Mouse (Mus musculus) layer of hippocampus, adult 2 months (tissue): ENCODE measurements at regions not wholly inside any gene's neighbourhood (a gene's known extent, or its start where the extent isn't known, plus 50 kb on each side); places are given as distances from the start of the nearest gene placed in this dataset.

Experiments
- DNase-seq, 2 experiments: peaks; one replicate each; pipeline ENCODE4 v3.0.0; 2022; ENCODE audit warnings: low spot score in 2 of 2
- H3K27ac ChIP-seq: fragments of 200-600 bp; 2 replicates; pipeline ENCODE4 v1.8.1; 2022
- H3K4me3 ChIP-seq: fragments of 200-600 bp; 2 replicates; pipeline ENCODE4 v1.8.1; 2022; ENCODE audit warnings: mild to moderate bottlenecking
- CTCF ChIP-seq: fragments of 200-600 bp; conservative IDR thresholded peaks from 2 replicates; pipeline ENCODE4 v1.8.1; 2022; ENCODE audit warnings: antibody characterized with exemption, mild to moderate bottlenecking, moderate library complexity

- no peak for DNase-seq
- peak; percentile 71 for TF ChIP-seq CTCF
- H3K27ac ChIP-seq: no peak overlapping the region
- no peak overlapping the region for H3K4me3 ChIP-seq
Observed at GRCm38 (mm10) chrX:78797642-78798041, 60.1 kb downstream of the Fam47c start.
